ENCODE assay signal across 8 mouse cellular contexts in the genomic region with DNA sequence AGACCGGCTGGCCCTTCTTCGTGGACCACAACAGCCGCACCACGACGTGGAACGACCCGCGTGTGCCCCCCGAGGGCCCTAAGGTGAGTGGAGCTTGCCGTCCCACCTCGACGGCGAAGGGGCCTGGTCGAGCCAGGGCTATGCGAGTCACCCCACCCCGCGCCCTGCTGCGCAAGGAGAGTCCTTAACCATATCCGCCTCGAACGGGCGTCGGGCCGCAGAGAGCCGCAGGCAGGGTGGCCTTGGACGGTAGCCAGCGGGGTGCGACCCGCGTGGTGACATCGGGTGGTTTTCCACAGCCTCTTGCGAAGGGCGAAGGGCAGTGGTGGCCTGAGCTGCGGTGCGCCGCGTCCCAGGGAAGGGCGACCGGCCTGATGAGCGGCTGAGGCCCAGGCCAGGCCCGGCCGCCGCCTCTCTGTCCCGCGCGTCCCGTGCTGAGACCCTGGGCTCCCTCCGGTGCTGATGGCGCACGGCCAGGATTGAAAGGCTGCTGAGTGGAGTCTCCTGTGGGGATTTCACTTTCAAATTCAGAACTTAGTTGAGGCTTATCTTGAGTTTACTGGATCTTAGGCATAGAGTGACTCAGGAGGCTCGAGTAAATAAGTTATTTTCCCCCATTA. TPM values are rescaled to one million over a fixed set of nuclear protein-coding genes. Genes with fewer than 3 reads are reported as not detected.
A peak's percentile ranks its signal among the peaks of the same experiment; 100 is the strongest.
DNase-seq lines count a peak whose midpoint lies in the region; ATAC-seq lines count a peak whose summit lies in the region.

No protein-coding gene starts in this region.

- peak; percentile 75 for ATAC-seq in intestine, embryonic 16.5 days
- ATAC-seq in liver, embryonic 15.5 days (ENCODE audit: insufficient read depth) = peak; percentile 74

- H3K27me3 ChIP-seq in intestine, embryonic 16.5 days (replicated peaks; ENCODE audit: control insufficient read depth, insufficient read depth, low read length) = no peaks in the 10 kb centered on the region
- peaks cover 20% of the 10 kb centered on the region for H3K27me3 ChIP-seq in liver, embryonic 15.5 days

- peak overlapping the region; percentile 92 for H3K9ac ChIP-seq in intestine, embryonic 16.5 days (ENCODE audit: low read depth, low read length)
- H3K9ac ChIP-seq in liver, embryonic 15.5 days = peak overlapping the region; percentile 75

- peaks cover 5% of the 10 kb centered on the region for H3K4me1 ChIP-seq in intestine, embryonic 16.5 days (ENCODE audit: control insufficient read depth, insufficient read depth, low read length)
- peaks cover 45% of the 10 kb centered on the region for H3K4me1 ChIP-seq in liver, embryonic 15.5 days (replicated peaks)

- H3K9me3 ChIP-seq in intestine, embryonic 16.5 days (ENCODE audit: control insufficient read depth, low read length) = no peaks in the 10 kb centered on the region
- H3K9me3 ChIP-seq in liver, embryonic 15.5 days (replicated peaks) = no peaks in the 10 kb centered on the region

- peak overlapping the region; percentile 90 for H3K4me2 ChIP-seq in intestine, embryonic 16.5 days (ENCODE audit: low read depth, low read length)
- peak overlapping the region; percentile 93 for H3K4me2 ChIP-seq in liver, embryonic 15.5 days

- peak overlapping the region; percentile 78 for H3K4me3 ChIP-seq in intestine, embryonic 16.5 days (ENCODE audit: low read length)
- H3K4me3 ChIP-seq in liver, embryonic 15.5 days (replicated peaks) = peak overlapping the region; percentile 71

- peak overlapping the region; percentile 91 for H3K27ac ChIP-seq in intestine, embryonic 16.5 days (ENCODE audit: low read length)
- H3K27ac ChIP-seq in liver, embryonic 15.5 days (replicated peaks) = peak overlapping the region; percentile 86

- DNase-seq in 3134 (ENCODE audit: extremely low read depth, insufficient read length, low spot score) = peak; percentile 93
- peak; percentile 86 for DNase-seq in ZHBTc4 (ENCODE audit: low read depth, low spot score)
- DNase-seq in embryo, embryonic 10 days (ENCODE audit: low spot score) = peak; percentile 65
- DNase-seq in heart, adult 11 months = peak; percentile 98
- peak; percentile 61 for DNase-seq in naive thymus-derived CD4-positive, alpha-beta T cell, adult 2 months (ENCODE audit: low read depth)
- DNase-seq in testis, postnatal 10 days (ENCODE audit: low spot score) = peak; percentile 81

- WGBS in intestine, embryonic 16.5 days = 3% methylated on average over 51 of the region's 51 CpGs
- WGBS in liver, embryonic 15.5 days (ENCODE audit: insufficient replicate concordance) = 1% methylated on average over 51 of the region's 51 CpGs

- H3K36me3 ChIP-seq in intestine, embryonic 16.5 days (ENCODE audit: control insufficient read depth, insufficient read depth, low read length) = no peaks in the 10 kb centered on the region
- H3K36me3 ChIP-seq in liver, embryonic 15.5 days (replicated peaks) = no peaks in the 10 kb centered on the region

RNA-seq across cellular contexts. Expression of gene Bag3, which starts 0.7 kb away (rescaled TPM):
- 11.3 and 11.8 TPM in 2 replicates for polyA plus RNA-seq in intestine, embryonic 16.5 days (2015; fragmentation: Nextera tagmentation; extraction: Ambion mirVana)
- 2.6 and 2.9 TPM in 2 replicates for polyA plus RNA-seq in liver, embryonic 15.5 days (2015; fragmentation: Nextera tagmentation; extraction: Ambion mirVana)

Comparison
In these comparisons a context has a peak if more than half of its experiments do, and no peak if none do; other contexts are left out.
1. Peak in every context shown above with its lines: DNase-seq, ATAC-seq, H3K4me3 ChIP-seq and H3K27ac ChIP-seq.